Mouse (Mus musculus) gastrocnemius, adult 2 months (tissue): ENCODE measurements around the gene Gba2. TPM values are rescaled to one million over a fixed set of nuclear protein-coding genes. Genes with fewer than 3 reads are reported as not detected.

ENCODE experiments used
- DNase-seq: peaks from one replicate; pipeline ENCODE4 v3.0.0; 2022
- H3K27ac ChIP-seq: fragments of 200-600 bp; 2 replicates; pipeline ENCODE4 v1.8.1; 2022; ENCODE audit warnings: mild to moderate bottlenecking
- H3K4me3 ChIP-seq: fragments of 200-600 bp; 2 replicates; pipeline ENCODE4 v1.8.1; 2022; ENCODE audit warnings: mild to moderate bottlenecking, moderate library complexity
- CTCF ChIP-seq: fragments of 200-600 bp; IDR thresholded peaks from 2 replicates; pipeline ENCODE4 v1.8.1; 2022; ENCODE audit warnings: antibody characterized with exemption, mild to moderate bottlenecking, moderate library complexity
- intact Hi-C: fragments of 180-260 bp; cut with DNase I; formaldehyde crosslinking; loops from one replicate; pipeline ENCODE4 v1.15.1; 2025
- total RNA-seq, 2 experiments: library from RNA; stranded (reverse); gene quantifications; 2 replicates each; pipeline ENCODE4 v1.2.3; 2021

Gba2 gene
- total RNA-seq, 2 experiments from 2014 or later = 4.8 to 5.5 TPM

DNA sequence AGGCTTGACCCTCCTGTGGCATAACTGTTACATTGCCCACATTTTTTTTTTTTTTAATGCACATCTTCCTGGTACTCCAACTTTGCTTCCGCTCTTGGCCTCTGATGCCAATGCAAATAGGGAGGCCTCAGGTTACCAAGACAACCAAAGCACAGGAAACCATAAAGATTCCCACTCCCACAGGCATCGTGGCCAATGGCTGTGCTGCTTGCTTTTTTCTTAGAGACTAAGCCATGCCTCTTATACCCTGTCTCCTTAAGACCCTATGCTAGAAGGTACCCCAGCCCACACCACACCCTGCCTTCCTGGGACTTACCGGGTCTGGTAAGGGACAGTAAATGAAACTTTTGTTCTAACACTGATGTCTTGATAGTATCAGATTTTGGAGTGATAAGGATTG is 14.8 kb upstream of the Gba2 start:
- TF ChIP-seq CTCF = no peak
- Histone ChIP-seq H3K4me3 (no peak overlapping the region), H3K27ac (no peak overlapping the region)
- intact Hi-C loops = no loop called here
- DNase-seq = no peak

- DNase-seq = no peak
- no peak overlapping the region for H3K27ac ChIP-seq
- no peak overlapping the region for H3K4me3 ChIP-seq
- no peak for TF ChIP-seq CTCF
- intact Hi-C loops = no loop called here
Measured at GRCm38 (mm10) chr4:43591961-43592360, 13.3 kb upstream of the Gba2 start.

GRCm38 (mm10) chr4:43591543-43591942 is 12.9 kb upstream of the Gba2 start:
- Histone ChIP-seq H3K4me3 (no peak overlapping the region), H3K27ac (no peak overlapping the region)
- TF ChIP-seq CTCF = no peak
- DNase-seq = no peak
- intact Hi-C loops = no loop called here

DNA sequence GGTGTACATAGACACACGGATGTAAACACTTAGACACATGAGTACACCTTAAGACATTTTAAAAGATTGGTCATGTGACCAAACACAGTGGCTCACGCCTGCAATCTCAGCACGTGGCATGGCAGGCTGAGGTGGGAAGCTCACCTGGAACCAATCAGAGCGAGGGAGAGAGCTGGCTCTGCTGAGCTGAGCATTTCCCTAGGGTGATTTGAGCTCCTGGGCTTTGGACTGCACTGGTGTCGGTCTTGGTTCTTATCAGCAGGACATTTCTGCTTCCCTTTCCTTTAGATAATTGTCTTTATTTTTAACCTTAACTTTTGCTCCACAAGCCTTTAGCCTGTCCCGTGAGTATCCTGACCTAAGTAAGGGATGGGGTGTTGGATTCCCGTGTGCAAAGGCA is 9.0 kb upstream of the Gba2 start:
- DNase-seq = peak; percentile 23
- H3K27ac ChIP-seq = peak overlapping the region; percentile 81
- TF ChIP-seq CTCF = no peak
- no peak overlapping the region for H3K4me3 ChIP-seq
- intact Hi-C loops = no loop called here

GRCm38 (mm10) chr4:43586411-43586810 is 7.7 kb upstream of the Gba2 start:
- peak overlapping the region; percentile 81 for H3K27ac ChIP-seq

DNA sequence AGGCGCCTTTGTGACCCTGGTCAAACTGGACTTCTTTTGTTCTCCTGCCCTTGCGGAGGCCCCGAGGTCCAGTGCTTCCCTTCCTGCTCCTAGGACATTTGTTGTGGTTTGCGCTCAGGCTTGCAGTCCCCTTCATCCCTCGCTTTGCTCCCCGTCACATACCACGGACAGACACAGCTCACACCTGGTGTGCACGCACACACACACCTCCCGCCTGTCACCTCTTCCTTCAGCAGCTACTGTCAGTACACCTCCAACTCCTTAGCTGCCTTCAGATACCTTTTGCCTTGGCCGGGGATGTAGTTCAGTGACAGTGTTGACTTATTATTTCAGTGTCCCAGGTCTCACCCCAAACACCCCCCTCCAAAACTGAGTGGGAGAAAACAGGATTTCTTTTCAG is 7.0 kb upstream of the Gba2 start:
- TF ChIP-seq CTCF = no peak
- Histone ChIP-seq H3K27ac (peak overlapping the region; percentile 81), H3K4me3 (no peak overlapping the region)
- intact Hi-C loops = no loop called here
- DNase-seq = no peak

More at GRCm38 (mm10) chr4:43586411-43586810, 7.7 kb upstream of the Gba2 start:
- DNase-seq = peak; percentile 56
- intact Hi-C loops = no loop called here
- no peak for TF ChIP-seq CTCF
- H3K4me3 ChIP-seq = no peak overlapping the region

GRCm38 (mm10) chr4:43584444-43585416 is 6.1 kb upstream of the Gba2 start, which contains the start of gene Msmp:
TSS of gene Msmp (minus strand) at chr4:43584494.
- no peak for DNase-seq
- H3K4me3 ChIP-seq = no peak within 1 kb of the TSS
- peak within 1 kb of the TSS; percentile 71 for H3K27ac ChIP-seq
- intact Hi-C loops = no loop called here
- TF ChIP-seq CTCF = no peak

DNA sequence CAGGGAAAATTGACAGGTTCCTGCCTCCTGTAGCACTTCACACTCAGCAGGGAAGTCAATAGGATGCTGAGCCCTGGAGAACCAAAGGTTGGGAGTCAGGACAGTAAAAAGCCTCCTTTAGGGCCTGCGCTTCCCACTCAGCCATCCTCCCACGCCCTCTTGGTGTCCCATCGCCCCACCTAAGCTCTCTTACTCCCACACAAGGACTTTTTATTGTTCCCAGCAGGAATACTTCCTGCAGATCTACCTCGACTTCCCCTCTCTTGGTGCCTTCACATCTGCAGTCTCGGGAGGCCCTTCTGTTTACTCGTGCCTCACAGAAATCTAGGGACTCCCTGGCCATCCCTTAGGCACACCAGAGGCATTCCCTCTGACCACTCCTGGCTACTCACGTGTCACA is 4.7 kb upstream of the Gba2 start:
- H3K27ac ChIP-seq = peak overlapping the region; percentile 71
- intact Hi-C loops = no loop called here
- no peak for TF ChIP-seq CTCF
- H3K4me3 ChIP-seq = no peak overlapping the region
- no peak for DNase-seq

GRCm38 (mm10) chr4:43582241-43582640 is 3.6 kb upstream of the Gba2 start:
- intact Hi-C loops = no loop called here
- H3K27ac ChIP-seq = no peak overlapping the region
- no peak for TF ChIP-seq CTCF
- DNase-seq = no peak
- no peak overlapping the region for H3K4me3 ChIP-seq

DNA sequence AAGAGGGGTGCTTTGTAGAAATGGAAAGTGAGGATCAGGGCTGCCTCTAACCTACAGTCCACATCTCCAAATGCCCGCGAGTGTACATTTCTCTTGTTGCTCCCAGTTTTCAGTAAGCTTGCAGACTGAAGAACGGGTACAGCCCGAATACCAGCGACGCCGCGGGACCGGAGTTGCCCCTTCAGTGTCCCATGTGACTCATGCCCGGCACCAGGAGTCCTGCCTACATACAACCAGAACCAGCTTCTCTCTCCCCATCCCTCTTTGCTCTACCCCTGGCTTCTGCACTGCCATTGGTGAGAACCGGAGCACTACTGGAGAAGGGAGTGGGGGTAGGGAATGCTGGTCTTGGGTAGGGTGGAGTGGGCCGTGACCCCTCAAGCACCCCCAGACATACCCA is 2.7 kb upstream of the Gba2 start:
- no peak for TF ChIP-seq CTCF
- intact Hi-C loops = no loop called here
- DNase-seq = no peak
- Histone ChIP-seq H3K27ac (no peak overlapping the region), H3K4me3 (no peak overlapping the region)

GRCm38 (mm10) chr4:43580721-43581120 is 2.0 kb upstream of the Gba2 start:
- no peak for DNase-seq
- intact Hi-C loops = no loop called here

DNA sequence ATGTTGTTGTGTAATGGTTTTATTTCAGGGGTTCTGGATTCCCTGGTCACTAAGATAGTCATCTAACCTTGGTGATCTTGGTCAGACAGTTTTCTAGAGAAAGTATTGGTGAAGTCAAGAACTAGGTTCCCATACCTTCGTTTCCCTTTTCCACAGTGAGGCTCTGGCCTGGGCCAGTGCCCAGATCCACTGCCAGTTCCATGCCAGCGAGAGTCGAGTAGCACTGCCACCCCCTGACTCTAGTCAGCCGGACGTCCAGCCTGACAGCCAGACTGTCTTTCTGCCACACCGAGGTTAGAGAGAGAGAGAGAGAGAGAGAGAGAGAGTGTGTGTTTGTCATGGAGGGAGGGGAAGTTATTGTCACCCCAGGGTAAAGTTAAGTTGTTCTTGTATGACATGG is 1.1 kb upstream of the Gba2 start:
- Histone ChIP-seq H3K4me3 (peak overlapping the region; percentile 96), H3K27ac (no peak overlapping the region; the same call in 1 of the 2 replicates)
- no peak for DNase-seq
- intact Hi-C loops = loop anchor here (2.0 to 5.0 kb wide), 3 partner anchors 17 to 137 kb away; partner anchors contain the start of genes Creb3, Fam221b, Tesk1 and Tln1
- no peak for TF ChIP-seq CTCF

More at GRCm38 (mm10) chr4:43580721-43581120, 2.0 kb upstream of the Gba2 start:
- no peak for TF ChIP-seq CTCF
- Histone ChIP-seq H3K4me3 (no peak overlapping the region), H3K27ac (no peak overlapping the region)

- no peak for TF ChIP-seq CTCF
- intact Hi-C loops = loop anchor here (2.0 to 5.0 kb wide), 3 partner anchors 16 to 137 kb away; partner anchors contain the start of genes Creb3, Fam221b, Tesk1 and Tln1
- peak overlapping the region; percentile 96 for H3K4me3 ChIP-seq
- no peak for DNase-seq
- H3K27ac ChIP-seq = peak overlapping the region; percentile 98
Measured at GRCm38 (mm10) chr4:43579256-43579655, 583 bp upstream of the Gba2 start.
